Mouse (Mus musculus): ENCODE results near the gene Chp2. TPM values are rescaled to one million over a fixed set of nuclear protein-coding genes. Genes with fewer than 3 reads are reported as not detected.

Gene Chp2
- 0.88 TPM in 1 of 2 replicates, not detected in the other for total RNA-seq (2017)

DNA sequence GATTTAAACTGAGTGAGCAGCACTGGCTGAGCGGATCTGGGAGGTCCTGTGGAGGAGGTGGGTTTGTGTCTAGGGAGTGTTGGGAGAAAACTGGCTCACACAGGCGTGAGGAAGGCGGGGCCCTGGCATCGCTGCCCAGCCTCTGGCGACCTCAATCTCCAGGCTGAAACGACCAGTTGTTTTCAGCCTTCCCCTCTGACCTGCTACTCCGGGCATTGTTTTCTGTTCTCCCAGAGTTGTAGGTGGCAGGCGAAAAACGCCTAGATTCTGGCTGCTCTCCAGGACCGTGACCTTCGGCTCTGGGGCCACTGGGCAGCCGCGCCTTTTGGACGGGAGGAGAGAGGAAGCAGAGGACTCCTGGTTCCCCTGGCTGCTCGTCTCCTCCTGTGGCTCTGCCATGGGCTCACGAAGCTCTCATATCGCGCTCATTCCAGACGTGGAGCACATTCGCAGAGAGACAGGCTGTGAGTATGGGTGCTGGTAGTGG lies at the start of gene Chp2:
TSS of gene Chp2 (plus strand) at position 182 of the 487 bp plus-strand sequence.
- ATAC-seq (replicated peaks in 1 of 2; ENCODE audit: insufficient read depth in 1 of 2, low FRiP score in 2 of 2, low TSS enrichment in 1 of 2, low read depth in 1 of 2, poor library complexity in 2 of 2, severe bottlenecking in 2 of 2), result 0 out of 4 replicates have a peak, but pooled peaks of 1 of the 2 experiments have one; percentile 21

- no peak for ATAC-seq (replicated peaks in 1 of 2; ENCODE audit: insufficient read depth in 1 of 2, low FRiP score in 2 of 2, low TSS enrichment in 1 of 2, low read depth in 1 of 2, poor library complexity in 2 of 2, severe bottlenecking in 2 of 2)
Observed at GRCm38 (mm10) chr7:122170705-122171104, 48.6 kb upstream of the Chp2 start.

GRCm38 (mm10) chr7:122171613-122172012 lies 47.7 kb upstream of the Chp2 start:
- peak; percentile 43 to 56 for ATAC-seq (replicated peaks in 1 of 2; ENCODE audit: insufficient read depth in 1 of 2, low FRiP score in 2 of 2, low TSS enrichment in 1 of 2, low read depth in 1 of 2, poor library complexity in 2 of 2, severe bottlenecking in 2 of 2)

DNA sequence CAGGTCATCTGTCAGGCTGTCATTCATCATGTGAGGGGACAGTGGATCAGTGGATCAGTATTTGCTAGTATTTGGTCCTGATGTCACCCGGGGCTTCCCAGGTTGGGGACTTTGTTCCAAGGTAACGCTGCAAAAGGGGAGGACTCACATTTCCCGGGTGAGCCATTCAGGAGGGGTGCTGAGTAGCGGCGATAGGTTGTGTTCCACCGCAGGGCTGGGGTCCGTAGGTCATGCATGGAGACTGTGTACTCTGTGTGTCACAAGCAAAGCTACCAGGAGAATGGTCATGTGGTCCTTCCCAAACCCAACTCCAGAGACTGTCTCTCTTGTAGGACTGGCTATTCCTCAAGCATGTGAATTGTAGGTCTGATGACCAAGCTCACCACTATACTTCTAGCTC lies 38.6 kb upstream of the Chp2 start:
- no peak for ATAC-seq (replicated peaks in 1 of 2; ENCODE audit: insufficient read depth in 1 of 2, low FRiP score in 2 of 2, low TSS enrichment in 1 of 2, low read depth in 1 of 2, poor library complexity in 2 of 2, severe bottlenecking in 2 of 2)

GRCm38 (mm10) chr7:122184569-122184968 lies 34.7 kb upstream of the Chp2 start:
- ATAC-seq (replicated peaks in 1 of 2; ENCODE audit: insufficient read depth in 1 of 2, low FRiP score in 2 of 2, low TSS enrichment in 1 of 2, low read depth in 1 of 2, poor library complexity in 2 of 2, severe bottlenecking in 2 of 2), result no peak

GRCm38 (mm10) chr7:122186043-122186442 lies 33.3 kb upstream of the Chp2 start, which contains the start of gene Ern2:
Gene Ern2, minus strand, starts transcription at chr7:122186207.
- no peak for ATAC-seq (replicated peaks in 1 of 2; ENCODE audit: insufficient read depth in 1 of 2, low FRiP score in 2 of 2, low TSS enrichment in 1 of 2, low read depth in 1 of 2, poor library complexity in 2 of 2, severe bottlenecking in 2 of 2)

DNA sequence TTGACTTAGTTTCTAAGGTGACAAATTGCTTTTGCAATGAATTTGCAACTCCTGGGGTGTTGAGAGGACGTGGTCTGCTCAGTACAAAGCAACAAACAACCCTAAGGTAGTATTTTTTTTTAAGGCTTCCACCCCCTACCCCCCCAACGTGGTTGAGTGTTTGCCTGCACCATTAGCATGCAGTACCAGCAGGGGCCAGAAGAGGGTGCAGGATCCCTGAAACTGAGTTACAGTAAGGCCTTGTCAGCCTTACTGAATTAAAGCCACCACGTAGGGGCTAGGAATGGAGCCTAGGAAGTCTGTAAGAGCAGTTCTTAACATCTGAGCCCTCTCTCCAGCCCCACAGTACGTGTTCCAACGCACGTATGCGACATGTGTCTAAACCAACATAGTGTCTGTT lies 29.8 kb upstream of the Chp2 start:
- peak; percentile 68 to 76; a peak in 2 of 4 replicates for ATAC-seq (replicated peaks in 1 of 2; ENCODE audit: insufficient read depth in 1 of 2, low FRiP score in 2 of 2, low TSS enrichment in 1 of 2, low read depth in 1 of 2, poor library complexity in 2 of 2, severe bottlenecking in 2 of 2)

GRCm38 (mm10) chr7:122191097-122191496 lies 28.2 kb upstream of the Chp2 start:
- ATAC-seq (replicated peaks in 1 of 2; ENCODE audit: insufficient read depth in 1 of 2, low FRiP score in 2 of 2, low TSS enrichment in 1 of 2, low read depth in 1 of 2, poor library complexity in 2 of 2, severe bottlenecking in 2 of 2), result no peak

DNA sequence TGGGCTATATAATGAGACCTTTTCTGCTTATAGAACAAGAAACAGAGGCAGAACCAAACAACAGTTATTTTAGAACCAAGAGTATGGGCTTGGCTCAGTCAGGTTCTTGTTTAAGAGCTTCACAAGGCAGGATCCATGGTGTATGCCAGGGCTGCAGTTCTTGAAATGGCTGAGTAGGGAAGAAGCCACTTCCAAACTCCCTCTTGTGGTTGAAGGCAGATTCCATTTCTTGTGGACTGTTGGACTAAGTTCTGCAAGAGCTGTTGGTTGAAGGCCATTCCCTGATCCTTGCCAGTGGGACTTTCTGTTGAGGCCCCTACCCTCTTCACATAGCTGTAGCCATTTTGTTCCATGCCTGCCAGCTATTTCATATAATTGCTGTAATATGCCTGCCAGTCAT lies 25.4 kb upstream of the Chp2 start:
- no peak for ATAC-seq (replicated peaks in 1 of 2; ENCODE audit: insufficient read depth in 1 of 2, low FRiP score in 2 of 2, low TSS enrichment in 1 of 2, low read depth in 1 of 2, poor library complexity in 2 of 2, severe bottlenecking in 2 of 2)

- 0 out of 4 replicates have a peak, but pooled peaks of 1 of the 2 experiments have one; percentile 14 for ATAC-seq (replicated peaks in 1 of 2; ENCODE audit: insufficient read depth in 1 of 2, low FRiP score in 2 of 2, low TSS enrichment in 1 of 2, low read depth in 1 of 2, poor library complexity in 2 of 2, severe bottlenecking in 2 of 2)
Observed at GRCm38 (mm10) chr7:122196771-122197170, 22.5 kb upstream of the Chp2 start.

DNA sequence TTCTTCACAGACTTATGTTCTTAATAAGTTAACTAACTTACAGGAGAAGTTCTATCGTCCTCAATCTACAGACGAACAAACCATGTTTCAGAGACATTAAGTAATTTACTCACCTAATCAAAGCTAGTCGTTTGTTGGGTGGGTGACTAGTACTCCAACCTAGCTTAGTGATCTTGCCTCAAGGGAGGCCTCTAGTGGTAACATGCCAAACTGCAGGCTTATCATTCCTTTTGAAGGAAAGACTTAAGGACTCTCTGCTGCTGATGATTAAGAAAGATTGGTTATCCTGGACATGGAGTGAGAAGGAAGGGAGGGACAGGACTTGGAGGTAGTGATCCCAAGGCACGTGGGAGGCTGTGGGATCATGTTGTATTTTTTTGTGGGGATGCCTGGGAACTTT lies 22.0 kb upstream of the Chp2 start:
- ATAC-seq (replicated peaks in 1 of 2; ENCODE audit: insufficient read depth in 1 of 2, low FRiP score in 2 of 2, low TSS enrichment in 1 of 2, low read depth in 1 of 2, poor library complexity in 2 of 2, severe bottlenecking in 2 of 2), result peak; percentile 56 to 57; a peak in 2 of 4 replicates

- ATAC-seq (replicated peaks in 1 of 2; ENCODE audit: insufficient read depth in 1 of 2, low FRiP score in 2 of 2, low TSS enrichment in 1 of 2, low read depth in 1 of 2, poor library complexity in 2 of 2, severe bottlenecking in 2 of 2), result peak; percentile 47; a peak in 3 of 4 replicates
Observed at GRCm38 (mm10) chr7:122199296-122199695, 20.0 kb upstream of the Chp2 start.

GRCm38 (mm10) chr7:122203936-122204335 lies 15.4 kb upstream of the Chp2 start:
- no peak for ATAC-seq (replicated peaks in 1 of 2; ENCODE audit: insufficient read depth in 1 of 2, low FRiP score in 2 of 2, low TSS enrichment in 1 of 2, low read depth in 1 of 2, poor library complexity in 2 of 2, severe bottlenecking in 2 of 2)

DNA sequence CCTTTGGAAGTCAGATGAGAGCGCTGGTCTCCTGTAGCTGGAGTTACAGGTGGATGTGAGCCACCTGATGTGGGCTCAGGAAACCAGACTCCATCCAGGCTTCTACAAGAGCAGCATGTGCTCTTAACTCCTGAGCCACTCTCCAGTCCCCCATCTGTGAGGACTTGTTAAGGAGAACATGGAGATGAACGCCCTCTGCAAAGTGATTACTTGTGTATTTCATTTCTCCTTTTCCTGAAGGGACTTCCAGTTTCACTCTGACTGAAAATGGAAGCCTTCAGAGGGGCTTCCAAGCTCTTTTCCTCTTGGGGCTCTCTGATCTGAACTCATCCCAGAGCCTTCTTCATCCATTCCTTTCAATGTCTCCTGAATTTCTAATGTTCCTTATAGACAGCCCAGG lies 13.2 kb upstream of the Chp2 start:
- ATAC-seq (replicated peaks in 1 of 2; ENCODE audit: insufficient read depth in 1 of 2, low FRiP score in 2 of 2, low TSS enrichment in 1 of 2, low read depth in 1 of 2, poor library complexity in 2 of 2, severe bottlenecking in 2 of 2), result no peak

- no peak for ATAC-seq (replicated peaks in 1 of 2; ENCODE audit: insufficient read depth in 1 of 2, low FRiP score in 2 of 2, low TSS enrichment in 1 of 2, low read depth in 1 of 2, poor library complexity in 2 of 2, severe bottlenecking in 2 of 2)
Observed at GRCm38 (mm10) chr7:122208276-122209021, 10.8 kb upstream of the Chp2 start.

DNA sequence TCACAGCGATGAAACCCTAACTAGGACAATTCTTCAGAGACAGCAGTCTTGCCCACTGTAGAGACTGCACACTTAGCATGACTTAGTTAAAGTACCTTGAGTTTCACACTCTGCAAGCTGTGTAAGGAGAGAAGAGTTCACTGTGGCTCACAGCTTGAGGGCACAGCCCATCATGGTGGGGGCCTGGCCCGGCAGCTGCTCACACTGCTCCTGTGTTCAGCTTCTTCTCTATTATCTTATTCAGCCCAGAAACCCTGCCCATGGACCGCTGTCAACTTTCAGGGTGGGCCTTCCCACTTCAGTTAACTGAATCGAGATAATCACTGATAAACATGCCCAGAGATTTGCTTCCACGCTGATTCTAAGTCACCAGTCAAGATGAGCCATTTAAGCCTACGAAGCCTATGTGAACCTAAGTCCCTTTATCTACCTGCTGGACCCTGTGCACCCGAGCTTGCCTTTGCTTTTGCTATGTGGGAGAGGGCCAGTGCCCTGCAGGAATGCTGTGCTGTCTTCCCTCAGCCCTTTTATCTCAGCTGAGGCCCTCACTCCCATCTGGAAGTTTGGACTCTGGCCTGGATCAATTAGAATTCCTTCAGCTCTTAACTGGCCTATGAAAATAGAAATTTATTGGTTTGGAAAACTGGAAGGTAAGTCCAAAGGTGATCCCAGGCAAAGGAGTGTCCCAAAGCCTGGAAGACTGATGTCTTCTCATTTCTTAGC lies 6.9 kb downstream of the Chp2 start:
- no peak for ATAC-seq (replicated peaks in 1 of 2; ENCODE audit: insufficient read depth in 1 of 2, low FRiP score in 2 of 2, low TSS enrichment in 1 of 2, low read depth in 1 of 2, poor library complexity in 2 of 2, severe bottlenecking in 2 of 2)

DNA sequence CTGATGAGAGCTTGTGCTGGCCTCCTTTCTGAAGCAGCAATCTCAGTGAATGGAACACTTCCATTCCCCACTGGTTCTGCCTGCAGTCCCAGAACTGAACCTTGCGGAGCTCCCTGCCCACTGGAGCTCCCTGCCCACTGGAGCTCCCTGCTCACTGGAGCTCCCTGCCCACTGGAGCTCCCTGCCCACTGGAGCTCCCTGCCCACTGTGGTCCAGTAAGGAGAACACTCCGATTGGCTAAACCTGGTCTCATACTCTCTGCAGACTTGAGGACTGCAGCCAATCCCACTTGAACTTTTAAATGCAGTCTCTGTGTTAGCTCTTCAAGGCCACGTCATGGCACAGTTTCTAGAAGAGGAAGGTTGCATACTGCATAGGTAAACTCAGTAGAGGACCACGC lies 7.4 kb downstream of the Chp2 start:
- no peak for ATAC-seq (replicated peaks in 1 of 2; ENCODE audit: insufficient read depth in 1 of 2, low FRiP score in 2 of 2, low TSS enrichment in 1 of 2, low read depth in 1 of 2, poor library complexity in 2 of 2, severe bottlenecking in 2 of 2)

GRCm38 (mm10) chr7:122229306-122229705 lies 10.0 kb downstream of the Chp2 start:
- ATAC-seq (replicated peaks in 1 of 2; ENCODE audit: insufficient read depth in 1 of 2, low FRiP score in 2 of 2, low TSS enrichment in 1 of 2, low read depth in 1 of 2, poor library complexity in 2 of 2, severe bottlenecking in 2 of 2), result no peak
